Mouse (Mus musculus) heart, adult 11 months (tissue): Measurements from ENCODE around the gene Olfr611.
"Not testable (repeated sequence)": the region's sequence is repeated elsewhere in the genome, so short reads cannot be mapped to it uniquely, and the experiment has no call there.

Experiments
- DNase-seq: peaks from one replicate; pipeline ENCODE4 v3.0.0; 2022

Gene Olfr611

GRCm38 (mm10) chr7:103520746-103521145 is at the start of gene Olfr611:
Gene Olfr611, minus strand, starts transcription at chr7:103520846.
- DNase-seq, result not testable (repeated sequence)

GRCm38 (mm10) chr7:103569043-103569442 is 48.4 kb upstream of the Olfr611 start, which contains the start of gene Olfr616:
Gene Olfr616, minus strand, starts transcription at chr7:103569143.
- no peak for DNase-seq

- no peak for DNase-seq
Measured at GRCm38 (mm10) chr7:103555779-103556178, 35.1 kb upstream of the Olfr611 start, which contains the start of gene Olfr615. Gene Olfr615, plus strand, starts transcription at chr7:103556079.

GRCm38 (mm10) chr7:103547774-103548173 is 27.1 kb upstream of the Olfr611 start, which contains the start of gene Olfr613:
Gene Olfr613, plus strand, starts transcription at chr7:103548074.
- no peak for DNase-seq

GRCm38 (mm10) chr7:103542617-103543016 is 22.0 kb upstream of the Olfr611 start, which contains the start of gene Olfr612:
Gene Olfr612, minus strand, starts transcription at chr7:103542717.
- DNase-seq, result not testable (repeated sequence)

GRCm38 (mm10) chr7:103512022-103512421 is 8.6 kb downstream of the Olfr611 start, which contains the start of gene Olfr610:
Gene Olfr610, minus strand, starts transcription at chr7:103512122.
- DNase-seq, result no peak

GRCm38 (mm10) chr7:103497962-103498361 is 22.7 kb downstream of the Olfr611 start, which contains the start of gene Olfr609:
Gene Olfr609, minus strand, starts transcription at chr7:103498062.
- DNase-seq, result no peak

- not testable (repeated sequence) for DNase-seq
Measured at GRCm38 (mm10) chr7:103477106-103477505, 43.5 kb downstream of the Olfr611 start.

- DNase-seq, result no peak
Measured at GRCm38 (mm10) chr7:103469577-103469976, 51.1 kb downstream of the Olfr611 start, which contains the start of gene Olfr608. Gene Olfr608, plus strand, starts transcription at chr7:103469877.
